ENCODE assay signal across 9 mouse cellular contexts in the genomic region with DNA sequence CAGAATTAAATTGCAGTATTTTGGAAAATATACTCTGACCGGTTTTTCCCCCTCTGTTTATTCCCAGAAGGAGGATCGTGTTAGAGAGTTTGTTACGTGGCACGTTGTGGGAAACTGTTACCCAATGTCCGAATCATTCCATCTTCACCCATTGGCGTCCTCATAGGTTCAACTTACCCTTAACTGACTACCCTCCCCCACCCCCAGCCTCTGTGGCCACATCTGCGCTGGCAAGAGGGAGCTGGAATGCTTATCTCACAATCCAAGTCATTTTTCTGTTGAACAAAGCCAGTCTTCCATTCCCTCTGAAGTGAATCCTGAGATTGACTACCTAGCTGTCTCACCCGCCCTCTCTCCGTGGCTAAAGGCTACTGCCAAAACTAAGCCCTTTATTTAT. TPM values are rescaled to one million over a fixed set of nuclear protein-coding genes. Genes with fewer than 3 reads are reported as not detected.
A peak's percentile ranks its signal among the peaks of the same experiment; 100 is the strongest.
DNase-seq lines count a peak whose midpoint lies in the region; ATAC-seq and TF ChIP-seq lines count a peak whose summit lies in the region.
"Had no signal": no experiment of that assay in that cellular context is flagged by ENCODE, and none has a peak within 500 bp of the region (broad histone marks: within the 10 kb centered on the region; RNA-seq: fewer than 3 reads in every experiment).

No protein-coding gene starts in this region.

- peak overlapping the region; percentile 79 for H3K4me2 ChIP-seq in kidney, embryonic 14.5 days (replicated peaks; ENCODE audit: low read depth, low read length)
- H3K4me2 ChIP-seq in hindbrain, embryonic 14.5 days (replicated peaks), result peak overlapping the region; percentile 72
- peak overlapping the region; percentile 67; the same call in 1 of the 2 replicates for H3K4me2 ChIP-seq in midbrain, embryonic 15.5 days

- H3K9me3 ChIP-seq in kidney, embryonic 14.5 days (ENCODE audit: control insufficient read depth, low read length), result no peaks in the 10 kb centered on the region
- H3K9me3 ChIP-seq in hindbrain, embryonic 14.5 days (ENCODE audit: control insufficient read depth, low read length), result no peaks in the 10 kb centered on the region
- no peaks in the 10 kb centered on the region for H3K9me3 ChIP-seq in midbrain, embryonic 15.5 days

- no peak for ATAC-seq in kidney, embryonic 14.5 days (ENCODE audit: low FRiP score, low TSS enrichment)
- no peak for ATAC-seq in hindbrain, embryonic 14.5 days (ENCODE audit: low FRiP score)
- no peak for ATAC-seq in midbrain, embryonic 15.5 days (replicated peaks)

- WGBS in kidney, embryonic 14.5 days, result 27% methylated on average over 9 of the region's 9 CpGs
- 24% methylated on average over 9 of the region's 9 CpGs for WGBS in hindbrain, embryonic 14.5 days
- 25% methylated on average over 9 of the region's 9 CpGs for WGBS in midbrain, embryonic 15.5 days

- peaks cover 27% of the 10 kb centered on the region; the same call in 1 of the 2 replicates for H3K4me1 ChIP-seq in kidney, embryonic 14.5 days (ENCODE audit: control insufficient read depth, insufficient read depth, low read length)
- peaks cover 42% of the 10 kb centered on the region for H3K4me1 ChIP-seq in bone marrow macrophage, adult 2 months (ENCODE audit: control insufficient read depth, insufficient read depth, low read length)
- peaks cover 13% of the 10 kb centered on the region; the same call in 1 of the 2 replicates for H3K4me1 ChIP-seq in hindbrain, embryonic 14.5 days (replicated peaks; ENCODE audit: control insufficient read depth, insufficient read depth, low read length)
- peaks cover 29% of the 10 kb centered on the region for H3K4me1 ChIP-seq in midbrain, embryonic 15.5 days

- H3K27me3 ChIP-seq in kidney, embryonic 14.5 days (ENCODE audit: control insufficient read depth, insufficient read depth, low read length), result peaks cover 3% of the 10 kb centered on the region; the same call in 1 of the 2 replicates
- peaks cover 51% of the 10 kb centered on the region for H3K27me3 ChIP-seq in hindbrain, embryonic 14.5 days (ENCODE audit: control insufficient read depth, insufficient read depth, low read length)
- peaks cover 51% of the 10 kb centered on the region for H3K27me3 ChIP-seq in midbrain, embryonic 15.5 days (replicated peaks)

- TF ChIP-seq CTCF in bone marrow macrophage, adult 2 months (IDR thresholded peaks at IDR 0.05; ENCODE audit: low read depth, low read length), result no peak

- no peak for TF ChIP-seq POLR2A in bone marrow macrophage, adult 2 months (IDR thresholded peaks at IDR 0.05; ENCODE audit: borderline replicate concordance, low read depth, low read length)

- intact Hi-C loops in gastrocnemius, postnatal 36 days (cut with DNase I), result no loop called here

- H3K4me3 ChIP-seq in kidney, embryonic 14.5 days (ENCODE audit: low read length), result peak overlapping the region; percentile 56
- no peak overlapping the region for H3K4me3 ChIP-seq in bone marrow macrophage, adult 2 months (ENCODE audit: insufficient read depth, low read length)
- H3K4me3 ChIP-seq in hindbrain, embryonic 14.5 days (replicated peaks; ENCODE audit: low read length), result peak overlapping the region; percentile 56; the same call in 1 of the 2 replicates
- H3K4me3 ChIP-seq in midbrain, embryonic 15.5 days, result no peak overlapping the region

- no peak for DNase-seq in kidney, postnatal 10 days
- DNase-seq in hindbrain, embryonic 14.5 days (ENCODE audit: low spot score), result no peak
- DNase-seq in Muller cell, postnatal 12 days (ENCODE audit: inconsistent ontology term), result no peak
- no peak for DNase-seq in gastrocnemius, postnatal 36 days
- DNase-seq in frontal cortex, postnatal 14 days (ENCODE audit: low spot score in 2 of 2), result no peak
- DNase-seq: adrenal gland, postnatal 10 days had no signal

- 0 out of 2 replicates have a peak overlapping the region, but pooled peaks have one; percentile 45 for H3K9ac ChIP-seq in kidney, embryonic 14.5 days (ENCODE audit: low read depth, low read length)
- H3K9ac ChIP-seq in hindbrain, embryonic 14.5 days, result no peak overlapping the region
- H3K9ac ChIP-seq in midbrain, embryonic 15.5 days, result no peak overlapping the region

- H3K27ac ChIP-seq in kidney, embryonic 14.5 days (ENCODE audit: low read depth, low read length), result no peak overlapping the region
- H3K27ac ChIP-seq in bone marrow macrophage, adult 2 months (ENCODE audit: insufficient read depth, low read depth, low read length), result peak overlapping the region; percentile 85
- 0 out of 2 replicates have a peak overlapping the region, but pooled peaks have one; percentile 48 for H3K27ac ChIP-seq in hindbrain, embryonic 14.5 days
- H3K27ac ChIP-seq in midbrain, embryonic 15.5 days, result no peak overlapping the region

- H3K36me3 ChIP-seq in kidney, embryonic 14.5 days (ENCODE audit: control insufficient read depth, insufficient read depth, low read length), result no peaks in the 10 kb centered on the region
- no peaks in the 10 kb centered on the region for H3K36me3 ChIP-seq in hindbrain, embryonic 14.5 days (replicated peaks; ENCODE audit: control insufficient read depth, insufficient read depth)
- no peaks in the 10 kb centered on the region for H3K36me3 ChIP-seq in midbrain, embryonic 15.5 days (replicated peaks)

RNA-seq across cellular contexts. Expression of a gene that starts 0.9 kb away (rescaled TPM):
- 81.5 and 110 TPM in 2 replicates for polyA plus RNA-seq in kidney, embryonic 14.5 days (2014; fragmentation: Nextera tagmentation; extraction: Ambion mirVana)
- polyA plus RNA-seq in bone marrow macrophage, adult 2 months (2012; ENCODE audit: insufficient read depth, insufficient read length, missing spikeins), result 76.2 and 78.8 TPM in 2 replicates
- polyA plus RNA-seq in hindbrain, embryonic 14.5 days (2014; fragmentation: Nextera tagmentation; extraction: Ambion mirVana), result 60.5 and 65.9 TPM in 2 replicates
- 46.4 and 54.6 TPM in 2 replicates for polyA plus RNA-seq in midbrain, embryonic 15.5 days (2015; fragmentation: Nextera tagmentation; extraction: Ambion mirVana)
- total RNA-seq in gastrocnemius, postnatal 36 days (2021), result 1 to 10 TPM; 2.3 to 3.1 TPM

RNA-seq across cellular contexts. Expression of a gene that starts 25.1 kb away (rescaled TPM):
- polyA plus RNA-seq in kidney, embryonic 14.5 days (2014; fragmentation: Nextera tagmentation; extraction: Ambion mirVana), result 6.3 and 10.3 TPM in 2 replicates
- 40.2 and 42.7 TPM in 2 replicates for polyA plus RNA-seq in bone marrow macrophage, adult 2 months (2012; ENCODE audit: insufficient read depth, insufficient read length, missing spikeins)
- polyA plus RNA-seq in hindbrain, embryonic 14.5 days (2014; fragmentation: Nextera tagmentation; extraction: Ambion mirVana), result 10.7 and 11.7 TPM in 2 replicates
- 12.6 and 15.3 TPM in 2 replicates for polyA plus RNA-seq in midbrain, embryonic 15.5 days (2015; fragmentation: Nextera tagmentation; extraction: Ambion mirVana)
- 1 to 10 TPM; 4.5 to 6.0 TPM for total RNA-seq in gastrocnemius, postnatal 36 days (2021)

RNA-seq across cellular contexts. Expression of a gene that starts 25.5 kb away (rescaled TPM):
- polyA plus RNA-seq in kidney, embryonic 14.5 days (2014; fragmentation: Nextera tagmentation; extraction: Ambion mirVana), result 18.2 and 18.4 TPM in 2 replicates
- polyA plus RNA-seq in bone marrow macrophage, adult 2 months (2012; ENCODE audit: insufficient read depth, insufficient read length, missing spikeins), result 23.5 and 24.0 TPM in 2 replicates
- polyA plus RNA-seq in hindbrain, embryonic 14.5 days (2014; fragmentation: Nextera tagmentation; extraction: Ambion mirVana), result 18.2 and 20.0 TPM in 2 replicates
- polyA plus RNA-seq in midbrain, embryonic 15.5 days (2015; fragmentation: Nextera tagmentation; extraction: Ambion mirVana), result 22.5 and 25.5 TPM in 2 replicates
- 10 to 100 TPM; 10.6 to 12.9 TPM for total RNA-seq in gastrocnemius, postnatal 36 days (2021)

RNA-seq across cellular contexts. Expression of a gene that starts 28.4 kb away (rescaled TPM):
- 0.26 TPM in 2 replicates for polyA plus RNA-seq in kidney, embryonic 14.5 days (2014; fragmentation: Nextera tagmentation; extraction: Ambion mirVana)
- polyA plus RNA-seq in bone marrow macrophage, adult 2 months (2012; ENCODE audit: insufficient read depth, insufficient read length, missing spikeins), result 1.9 and 2.9 TPM in 2 replicates
- polyA plus RNA-seq in hindbrain, embryonic 14.5 days (2014; fragmentation: Nextera tagmentation; extraction: Ambion mirVana), result not detected in 2 replicates
- polyA plus RNA-seq in midbrain, embryonic 15.5 days (2015; fragmentation: Nextera tagmentation; extraction: Ambion mirVana), result 0.20 and 0.27 TPM in 2 replicates
- not detected for total RNA-seq in gastrocnemius, postnatal 36 days (2021)

Comparison
In these comparisons a context has a peak if more than half of its experiments do, and no peak if none do; other contexts are left out.
1. H3K27ac ChIP-seq: peak in bone marrow macrophage, adult 2 months (single experiment) and hindbrain, embryonic 14.5 days (single experiment); none in kidney, embryonic 14.5 days (single experiment) and midbrain, embryonic 15.5 days (single experiment).
2. H3K4me3 ChIP-seq: peak in kidney, embryonic 14.5 days (single experiment) and hindbrain, embryonic 14.5 days (single experiment); none in bone marrow macrophage, adult 2 months (single experiment) and midbrain, embryonic 15.5 days (single experiment).
3. Peak in every context shown above with its lines, with median percentiles within 50 percentile points of each other: H3K4me2 ChIP-seq.